Mouse (Mus musculus): Measurements from ENCODE around the gene Apex2. TPM values are rescaled to one million over a fixed set of nuclear protein-coding genes. Genes with fewer than 3 reads are reported as not detected.
"Not testable (repeated sequence)": the region's sequence is repeated elsewhere in the genome, so short reads cannot be mapped to it uniquely, and the experiment has no call there.

Apex2 gene
- polyA plus RNA-seq, 1 experiment, result not detected

DNA sequence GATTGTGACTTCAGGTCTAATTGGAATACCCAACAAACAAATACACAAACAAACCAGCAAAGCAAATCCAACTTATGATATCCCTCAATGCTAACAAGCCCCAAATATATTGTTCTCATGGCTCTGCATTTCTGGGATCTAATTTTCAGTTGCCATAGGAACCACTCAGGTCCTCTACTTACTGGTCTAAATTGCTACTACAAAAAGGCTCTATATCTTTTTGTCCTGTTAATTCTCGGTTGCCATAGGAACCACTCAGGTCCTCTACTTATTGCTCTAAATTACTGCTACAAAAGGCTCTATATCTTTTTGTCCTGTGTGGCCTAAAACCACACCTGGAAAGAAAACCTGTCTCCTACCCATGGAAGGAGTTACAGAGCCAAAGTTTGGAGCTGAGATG is 75.5 kb downstream of the Apex2 start:
- Histone ChIP-seq H3K27ac (ENCODE audit: insufficient read depth, low read depth, low read length) (no peak overlapping the region), H3K4me1 (ENCODE audit: control insufficient read depth, insufficient read depth, low read length) (no peaks in the 10 kb centered on the region), H3K4me3 (ENCODE audit: insufficient read depth, low read depth, low read length) (no peak overlapping the region)
- 41% methylated on average over 1 of the region's 1 CpGs for WGBS
- TF ChIP-seq POLR2A (IDR thresholded peaks at IDR 0.05; ENCODE audit: insufficient read depth, low read depth, low read length) (no peak), CTCF (IDR thresholded peaks at IDR 0.05; ENCODE audit: insufficient read depth, low read depth, low read length) (no peak)

DNA sequence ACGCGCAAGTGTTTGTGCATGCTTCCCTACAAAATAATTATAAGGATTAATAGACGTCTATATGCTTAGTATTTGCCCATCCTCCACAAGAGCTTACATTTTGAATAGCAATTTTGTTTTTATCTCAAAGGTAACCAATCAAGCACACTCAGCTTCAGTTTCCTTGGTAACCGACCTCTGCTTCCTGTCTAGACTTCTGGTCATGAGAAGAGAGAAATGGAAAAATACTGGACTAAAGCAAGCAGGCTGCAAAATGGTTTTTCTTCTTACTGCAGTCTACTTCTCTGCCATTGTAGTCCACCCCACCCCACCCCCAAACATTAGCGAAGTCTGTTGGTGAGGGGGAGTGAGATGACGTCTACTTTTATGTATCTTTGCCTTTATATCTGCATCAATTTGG is 78.4 kb downstream of the Apex2 start:
- WGBS, result 57% methylated on average over 6 of the region's 6 CpGs
- TF ChIP-seq POLR2A (IDR thresholded peaks at IDR 0.05; ENCODE audit: insufficient read depth, low read depth, low read length) (no peak), CTCF (IDR thresholded peaks at IDR 0.05; ENCODE audit: insufficient read depth, low read depth, low read length) (no peak)
- no peaks in the 10 kb centered on the region for H3K4me1 ChIP-seq (ENCODE audit: control insufficient read depth, insufficient read depth, low read length)
- H3K4me3 ChIP-seq (ENCODE audit: insufficient read depth, low read depth, low read length), result no peak overlapping the region
- H3K27ac ChIP-seq (ENCODE audit: insufficient read depth, low read depth, low read length), result no peak overlapping the region; the same call in 1 of the 2 replicates

DNA sequence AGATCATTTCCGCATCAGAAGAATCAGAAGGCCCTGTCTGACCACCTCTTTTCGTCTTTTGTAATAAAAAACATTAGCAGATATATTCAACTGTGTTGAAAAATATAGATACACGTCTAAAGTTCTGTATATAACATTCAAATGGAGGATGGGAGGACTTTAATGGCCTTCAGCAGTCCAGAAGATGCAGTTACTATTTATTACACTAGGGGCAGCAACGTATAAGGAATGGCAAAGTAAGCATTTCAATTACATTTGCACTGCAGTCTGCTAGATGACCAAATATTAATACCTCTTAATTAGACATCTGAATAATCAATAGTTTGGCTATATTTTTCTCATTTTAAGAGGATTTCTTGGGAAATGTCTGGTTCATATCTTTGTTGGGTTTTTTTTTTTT is 79.0 kb downstream of the Apex2 start:
- H3K4me3 ChIP-seq (ENCODE audit: insufficient read depth, low read depth, low read length), result no peak overlapping the region
- no peak overlapping the region for H3K27ac ChIP-seq (ENCODE audit: insufficient read depth, low read depth, low read length)
- TF ChIP-seq POLR2A (IDR thresholded peaks at IDR 0.05; ENCODE audit: insufficient read depth, low read depth, low read length) (no peak), CTCF (IDR thresholded peaks at IDR 0.05; ENCODE audit: insufficient read depth, low read depth, low read length) (no peak)
- 39% methylated on average over 4 of the region's 4 CpGs for WGBS
- H3K4me1 ChIP-seq (ENCODE audit: control insufficient read depth, insufficient read depth, low read length), result no peaks in the 10 kb centered on the region

DNA sequence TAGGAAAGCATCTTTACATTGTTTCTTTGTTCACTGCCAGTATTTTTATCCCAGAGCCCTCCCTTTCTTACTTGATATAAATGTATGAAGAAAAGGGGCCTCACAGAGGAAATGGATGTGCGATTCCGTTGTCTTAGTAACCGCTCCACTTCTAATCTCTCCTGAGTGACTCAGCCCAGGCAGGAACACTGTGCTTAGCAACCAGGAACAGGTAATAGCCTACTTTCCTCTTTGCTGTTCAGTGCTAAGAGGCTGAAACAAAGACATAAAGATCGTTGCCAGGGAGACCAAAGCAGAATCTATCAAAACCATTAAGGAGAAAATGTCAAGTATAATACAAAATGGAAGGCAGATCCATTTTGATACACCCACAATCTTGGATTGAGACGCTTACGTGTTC is 81.0 kb downstream of the Apex2 start:
- no peak overlapping the region for H3K27ac ChIP-seq (ENCODE audit: insufficient read depth, low read depth, low read length)
- no peak overlapping the region for H3K4me3 ChIP-seq (ENCODE audit: insufficient read depth, low read depth, low read length)

DNA sequence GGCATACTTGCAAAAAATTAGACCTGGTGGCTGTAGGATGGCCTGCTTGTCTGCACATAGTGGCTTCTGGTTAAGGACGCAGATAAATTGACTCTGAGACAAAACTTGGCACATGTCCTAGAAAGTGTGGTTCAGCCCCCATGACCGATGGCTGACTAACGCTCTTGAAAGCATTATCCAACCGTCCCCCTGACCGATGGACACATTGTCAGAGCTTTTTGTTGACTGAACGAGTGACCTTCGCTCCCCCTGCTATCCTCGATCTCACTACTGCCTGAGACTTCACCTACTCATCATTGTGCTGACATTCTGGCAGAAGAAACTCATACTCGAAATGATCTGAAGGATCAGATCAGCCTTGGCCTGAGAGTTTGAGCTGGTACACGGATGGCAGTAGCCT is 101.9 kb downstream of the Apex2 start:
- not testable (repeated sequence) for H3K4me1 ChIP-seq (ENCODE audit: control insufficient read depth, insufficient read depth, low read length); H3K27ac ChIP-seq (ENCODE audit: insufficient read depth, low read depth, low read length); H3K4me3 ChIP-seq (ENCODE audit: insufficient read depth, low read depth, low read length)
- 46% methylated on average over 3 of the region's 10 CpGs for WGBS

More for the DNA sequence above, 81.0 kb downstream of the Apex2 start:
- WGBS, result 53% methylated on average over 6 of the region's 6 CpGs
- TF ChIP-seq POLR2A (IDR thresholded peaks at IDR 0.05; ENCODE audit: insufficient read depth, low read depth, low read length) (no peak), CTCF (IDR thresholded peaks at IDR 0.05; ENCODE audit: insufficient read depth, low read depth, low read length) (no peak)
- no peaks in the 10 kb centered on the region for H3K4me1 ChIP-seq (ENCODE audit: control insufficient read depth, insufficient read depth, low read length)

DNA sequence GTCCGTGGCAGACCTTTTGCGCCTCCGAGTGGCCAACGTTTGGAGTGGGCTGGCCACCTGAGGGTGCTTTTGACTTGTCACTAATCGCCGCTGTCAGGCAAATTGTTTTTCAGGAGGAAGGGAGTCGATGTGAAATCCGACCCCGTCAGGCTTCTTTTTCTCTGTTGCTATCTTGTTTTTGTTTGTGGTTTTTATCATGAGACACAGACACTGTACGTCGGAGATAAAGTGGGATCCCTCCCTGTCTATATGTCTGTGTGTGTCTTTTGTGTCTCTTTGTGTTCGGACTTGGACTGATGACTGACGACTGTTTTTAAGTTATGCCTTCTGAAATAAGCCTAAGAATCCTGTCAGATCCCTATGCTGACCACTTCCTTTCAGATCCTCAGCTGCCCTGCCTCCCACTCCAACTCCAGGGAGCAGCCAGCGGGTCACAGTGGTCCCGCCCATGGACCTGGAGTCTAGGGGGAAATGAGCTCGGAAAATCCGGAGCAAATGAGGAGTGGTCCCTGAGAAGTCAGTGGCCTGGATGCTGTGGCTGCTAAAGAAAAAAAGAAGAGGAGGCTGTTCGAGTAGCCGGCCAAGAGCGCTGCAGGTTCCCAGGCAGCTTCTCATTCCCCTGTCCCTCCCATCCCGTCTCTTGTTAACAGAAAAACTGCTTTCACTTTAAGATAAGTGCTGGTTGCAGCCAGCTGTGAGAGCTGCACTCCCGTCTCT is 103.2 kb downstream of the Apex2 start:
- not testable (repeated sequence) for H3K4me3 ChIP-seq (ENCODE audit: insufficient read depth, low read depth, low read length); H3K27ac ChIP-seq (ENCODE audit: insufficient read depth, low read depth, low read length); H3K4me1 ChIP-seq (ENCODE audit: control insufficient read depth, insufficient read depth, low read length)
- WGBS, result 45% methylated on average over 11 of the region's 22 CpGs

DNA sequence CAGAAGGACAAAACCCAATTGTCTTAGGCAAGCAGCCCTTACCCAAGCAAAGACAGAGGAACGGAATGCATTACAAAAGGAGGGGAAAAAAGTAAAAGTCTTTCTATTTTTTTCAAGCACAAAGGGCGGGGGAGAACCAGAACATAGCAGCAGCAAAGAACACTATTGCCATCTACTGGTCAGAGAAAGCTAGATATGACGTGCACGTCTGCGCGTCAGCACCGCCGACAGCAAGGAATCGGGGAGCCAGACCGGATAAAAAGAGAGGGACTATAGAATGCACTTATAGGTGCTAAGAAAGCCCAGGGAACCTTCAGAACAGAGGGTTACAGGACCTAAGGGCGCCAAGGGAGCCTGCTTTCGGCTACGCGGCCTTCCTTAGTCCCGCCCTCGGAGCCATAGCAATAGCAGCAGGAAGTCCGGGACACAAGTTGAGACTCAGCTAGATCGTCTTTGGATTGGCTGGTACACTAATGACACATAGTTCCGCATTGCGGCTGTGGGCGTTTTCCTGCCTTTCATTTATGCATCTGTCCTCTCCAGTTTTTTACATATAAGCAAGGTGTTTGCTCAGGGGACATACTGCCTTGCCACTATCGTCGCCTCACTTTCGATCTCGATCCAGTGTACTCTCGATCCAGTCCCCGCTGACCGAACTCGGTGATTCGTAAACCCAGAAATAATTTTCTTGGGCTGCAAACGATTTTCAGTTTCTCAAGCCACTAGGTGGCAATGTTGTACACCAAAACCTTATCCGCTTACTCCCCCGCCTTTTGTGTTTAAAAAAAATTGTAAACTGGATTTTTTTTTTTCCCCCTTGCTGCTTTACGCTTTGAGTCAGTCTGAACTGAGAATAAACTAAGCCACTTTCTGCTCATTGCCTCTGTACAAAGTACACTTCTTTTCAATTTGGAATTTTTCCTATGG is 111.6 kb downstream of the Apex2 start:
- peak overlapping the region; percentile 100 for H3K27ac ChIP-seq (ENCODE audit: insufficient read depth, low read depth, low read length)
- peak overlapping the region; percentile 78 for H3K4me3 ChIP-seq (ENCODE audit: insufficient read depth, low read depth, low read length)
- WGBS, result 1% methylated on average over 34 of the region's 34 CpGs
- no peaks in the 10 kb centered on the region for H3K4me1 ChIP-seq (ENCODE audit: control insufficient read depth, insufficient read depth, low read length)
- TF ChIP-seq CTCF (IDR thresholded peaks at IDR 0.05; ENCODE audit: insufficient read depth, low read depth, low read length) (peak; percentile 43; the same call in 1 of the 2 replicates), POLR2A (IDR thresholded peaks at IDR 0.05; ENCODE audit: insufficient read depth, low read depth, low read length) (no peak)

DNA sequence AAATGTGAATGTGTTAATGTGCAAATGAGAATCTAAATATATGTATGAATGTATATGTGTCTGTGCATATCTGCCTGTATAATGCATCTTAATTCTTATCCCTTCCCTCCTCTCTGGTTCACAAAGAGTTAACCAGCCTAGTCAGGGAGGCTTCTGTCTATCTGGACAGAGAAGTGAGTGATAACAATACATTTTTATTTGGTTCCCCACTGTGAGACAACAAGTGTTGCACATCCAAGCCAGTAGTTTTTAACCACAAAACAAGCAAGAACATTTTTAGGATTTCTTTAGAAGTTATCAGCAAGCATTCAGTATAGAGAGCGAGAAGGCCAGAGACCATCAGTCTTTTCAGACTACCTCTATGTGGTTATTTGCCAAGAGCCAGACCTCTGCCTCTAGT is 118.3 kb downstream of the Apex2 start:
- Histone ChIP-seq H3K4me1 (ENCODE audit: control insufficient read depth, insufficient read depth, low read length) (no peaks in the 10 kb centered on the region), H3K27ac (ENCODE audit: insufficient read depth, low read depth, low read length) (no peak overlapping the region), H3K4me3 (ENCODE audit: insufficient read depth, low read depth, low read length) (no peak overlapping the region)
- TF ChIP-seq POLR2A (IDR thresholded peaks at IDR 0.05; ENCODE audit: insufficient read depth, low read depth, low read length), result no peak
- TF ChIP-seq CTCF (IDR thresholded peaks at IDR 0.05; ENCODE audit: insufficient read depth, low read depth, low read length), result no peak
- 86% methylated on average over 1 of the region's 1 CpGs for WGBS

Other genes starting within 250 kb of the Apex2 start
- gene Tmem29, start 130.7 kb downstream of the Apex2 start, polyA plus RNA-seq (2012; ENCODE audit: insufficient read depth, insufficient read length, low replicate concordance, missing spikeins), result not detected in 2 replicates
- gene Alas2, start 42.5 kb downstream of the Apex2 start, polyA plus RNA-seq (2012; ENCODE audit: insufficient read depth, insufficient read length, low replicate concordance, missing spikeins), result not detected in 2 replicates
- gene Pfkfb1, start 1.6 kb downstream of the Apex2 start, polyA plus RNA-seq (2012; ENCODE audit: insufficient read depth, insufficient read length, low replicate concordance, missing spikeins), result not detected in 2 replicates
- gene Tro, start 67.7 kb upstream of the Apex2 start, polyA plus RNA-seq (2012; ENCODE audit: insufficient read depth, insufficient read length, low replicate concordance, missing spikeins), result 178 TPM in 1 of 2 replicates, not detected in the other
- gene Maged2, start 224.5 kb upstream of the Apex2 start, polyA plus RNA-seq (2012; ENCODE audit: insufficient read depth, insufficient read length, low replicate concordance, missing spikeins), result not detected in 2 replicates

Data from olfactory bulb, adult 2 months (tissue).